11 mouse cellular contexts compared by ENCODE assay signal in the genomic region with DNA sequence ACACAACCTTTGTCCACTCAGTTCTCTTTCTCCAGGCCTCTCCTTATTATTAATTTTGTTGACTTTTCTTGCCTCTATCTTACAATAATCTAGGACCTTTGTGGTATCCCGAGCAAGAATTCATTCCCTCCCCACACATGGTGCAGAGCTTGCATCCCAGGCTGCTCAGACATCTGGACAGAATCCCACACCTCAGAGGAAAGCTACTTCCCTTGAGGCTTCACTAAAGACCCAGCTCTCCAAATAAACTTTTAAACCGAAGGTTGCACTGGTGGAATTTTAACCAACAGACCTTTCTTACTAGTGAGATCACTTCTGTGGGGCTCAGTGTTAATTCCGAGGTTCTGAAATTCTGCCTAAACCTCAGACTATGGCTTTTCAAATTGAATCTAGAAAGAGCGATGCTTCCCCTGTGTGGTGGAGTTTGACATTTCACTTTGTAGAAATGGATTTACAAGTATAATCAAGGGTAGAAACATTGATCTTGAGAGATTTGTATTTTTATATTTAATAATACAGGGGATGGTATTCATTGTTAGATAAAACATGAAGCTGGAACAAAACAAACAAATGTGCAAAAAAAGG.
DNase-seq lines count a peak whose midpoint lies in the region; ATAC-seq lines count a peak whose summit lies in the region.
"Had no signal": no experiment of that assay in that cellular context is flagged by ENCODE, and none has a peak within 500 bp of the region (broad histone marks: within the 10 kb centered on the region; RNA-seq: fewer than 3 reads in every experiment).

No protein-coding gene starts in this region.

- H3K27ac ChIP-seq in hindbrain, embryonic 13.5 days: no peak overlapping the region
- no peak overlapping the region for H3K27ac ChIP-seq in hindbrain, embryonic 12.5 days
- H3K27ac ChIP-seq in neural tube, embryonic 14.5 days (ENCODE audit: low read depth, low read length): no peak overlapping the region
- no peak overlapping the region for H3K27ac ChIP-seq in stomach, embryonic 16.5 days (ENCODE audit: low read length)
- H3K27ac ChIP-seq: liver, embryonic 14.5 days; neural tube, embryonic 13.5 days had no signal

- H3K9ac ChIP-seq in hindbrain, embryonic 13.5 days: no peak overlapping the region
- no peak overlapping the region for H3K9ac ChIP-seq in hindbrain, embryonic 12.5 days
- H3K9ac ChIP-seq in neural tube, embryonic 14.5 days (replicated peaks; ENCODE audit: low read depth, low read length): no peak overlapping the region
- H3K9ac ChIP-seq in stomach, embryonic 16.5 days (ENCODE audit: low read length): no peak overlapping the region
- H3K9ac ChIP-seq: liver, embryonic 14.5 days; neural tube, embryonic 13.5 days had no signal

- DNase-seq in CD4-positive, CD25-positive, alpha-beta regulatory T cell, adult 2 months (ENCODE audit: low read depth, low spot score): peak; percentile 5
- DNase-seq in neural tube, embryonic 10.5 days (ENCODE audit: extremely low spot score, low spot score): no peak
- DNase-seq in adrenal gland, adult 8-10 months: no peak
- DNase-seq: thymus, postnatal 4 days had no signal

- H3K9me3 ChIP-seq in hindbrain, embryonic 13.5 days: no peaks in the 10 kb centered on the region
- H3K9me3 ChIP-seq in hindbrain, embryonic 12.5 days (replicated peaks): no peaks in the 10 kb centered on the region
- no peaks in the 10 kb centered on the region for H3K9me3 ChIP-seq in neural tube, embryonic 14.5 days (ENCODE audit: control insufficient read depth, low read length)
- no peaks in the 10 kb centered on the region for H3K9me3 ChIP-seq in stomach, embryonic 16.5 days (replicated peaks; ENCODE audit: control insufficient read depth, low read length)
- H3K9me3 ChIP-seq: neural tube, embryonic 13.5 days had no signal

- 73% methylated on average over 4 of the region's 4 CpGs for WGBS in hindbrain, embryonic 13.5 days
- 66% methylated on average over 4 of the region's 4 CpGs for WGBS in hindbrain, embryonic 12.5 days
- WGBS in neural tube, embryonic 14.5 days: 68% methylated on average over 4 of the region's 4 CpGs
- WGBS in stomach, embryonic 16.5 days: 37% methylated on average over 4 of the region's 4 CpGs

- H3K4me3 ChIP-seq in hindbrain, embryonic 13.5 days: no peak overlapping the region
- H3K4me3 ChIP-seq in hindbrain, embryonic 12.5 days: no peak overlapping the region
- no peak overlapping the region for H3K4me3 ChIP-seq in neural tube, embryonic 14.5 days (ENCODE audit: low read depth, low read length)
- no peak overlapping the region for H3K4me3 ChIP-seq in stomach, embryonic 16.5 days (replicated peaks; ENCODE audit: low read length)
- H3K4me3 ChIP-seq: neural tube, embryonic 13.5 days had no signal

- ATAC-seq in CD4-positive, CD25-positive, alpha-beta regulatory T cell, adult 4 months: no peak
- ATAC-seq in hindbrain, embryonic 13.5 days (ENCODE audit: low FRiP score): 0 out of 2 replicates have a peak, but pooled peaks have one; percentile 43
- no peak for ATAC-seq in hindbrain, embryonic 12.5 days (ENCODE audit: low FRiP score)
- ATAC-seq in neural tube, embryonic 14.5 days (ENCODE audit: low read depth): peak; percentile 76
- 0 out of 2 replicates have a peak, but pooled peaks have one; percentile 47 for ATAC-seq in stomach, embryonic 16.5 days (ENCODE audit: insufficient read depth, low FRiP score)

- H3K36me3 ChIP-seq in hindbrain, embryonic 13.5 days: no peaks in the 10 kb centered on the region
- no peaks in the 10 kb centered on the region for H3K36me3 ChIP-seq in hindbrain, embryonic 12.5 days
- H3K36me3 ChIP-seq in neural tube, embryonic 14.5 days (ENCODE audit: control insufficient read depth, insufficient read depth, low read length): no peaks in the 10 kb centered on the region
- H3K36me3 ChIP-seq in stomach, embryonic 16.5 days (ENCODE audit: control insufficient read depth, insufficient read depth, low read length): no peaks in the 10 kb centered on the region
- H3K36me3 ChIP-seq: neural tube, embryonic 13.5 days had no signal

- H3K4me1 ChIP-seq in hindbrain, embryonic 13.5 days (replicated peaks): no peaks in the 10 kb centered on the region
- H3K4me1 ChIP-seq in hindbrain, embryonic 12.5 days: no peaks in the 10 kb centered on the region
- H3K4me1 ChIP-seq in neural tube, embryonic 14.5 days (ENCODE audit: control insufficient read depth, insufficient read depth, low read length): no peaks in the 10 kb centered on the region
- H3K4me1 ChIP-seq in stomach, embryonic 16.5 days (ENCODE audit: control insufficient read depth, insufficient read depth, low read length): no peaks in the 10 kb centered on the region
- H3K4me1 ChIP-seq: neural tube, embryonic 13.5 days had no signal

- no peak overlapping the region for H3K4me2 ChIP-seq in hindbrain, embryonic 13.5 days
- H3K4me2 ChIP-seq in hindbrain, embryonic 12.5 days (replicated peaks): no peak overlapping the region
- H3K4me2 ChIP-seq in neural tube, embryonic 14.5 days (ENCODE audit: low read depth, low read length): no peak overlapping the region
- H3K4me2 ChIP-seq in stomach, embryonic 16.5 days (ENCODE audit: low read depth, low read length): no peak overlapping the region
- H3K4me2 ChIP-seq: neural tube, embryonic 13.5 days had no signal

- H3K27me3 ChIP-seq in hindbrain, embryonic 13.5 days: no peaks in the 10 kb centered on the region
- no peaks in the 10 kb centered on the region for H3K27me3 ChIP-seq in hindbrain, embryonic 12.5 days
- no peaks in the 10 kb centered on the region for H3K27me3 ChIP-seq in neural tube, embryonic 14.5 days (ENCODE audit: control insufficient read depth, insufficient read depth, low read length)
- H3K27me3 ChIP-seq in stomach, embryonic 16.5 days (ENCODE audit: control insufficient read depth, insufficient read depth, low read length): no peaks in the 10 kb centered on the region
- H3K27me3 ChIP-seq: neural tube, embryonic 13.5 days had no signal

Comparison
In these comparisons a context has a peak if more than half of its experiments do, and no peak if none do; other contexts are left out.
1. ATAC-seq: peak in hindbrain, embryonic 13.5 days (single experiment), neural tube, embryonic 14.5 days (single experiment) and stomach, embryonic 16.5 days (single experiment); none in CD4-positive, CD25-positive, alpha-beta regulatory T cell, adult 4 months (single experiment) and hindbrain, embryonic 12.5 days (single experiment).